Mouse (Mus musculus) kidney, postnatal 0 days (tissue): ENCODE measurements around the gene Fam20c. TPM values are rescaled to one million over a fixed set of nuclear protein-coding genes. Genes with fewer than 3 reads are reported as not detected.
A peak's percentile ranks its signal among the peaks of the same experiment; 100 is the strongest.

Source experiments
- ATAC-seq: fragments of 200-750 bp; cut with Nextera tagmentation; replicated peaks from 2 replicates; pipeline ENCODE4 v1.8.0; 2017; ENCODE audit warnings: low read depth, moderate number of reproducible peaks, moderate TSS enrichment, moderate library complexity; ENCODE audit not compliant: low FRiP score
- DNase-seq: peaks from one replicate; pipeline ENCODE4 v3.0.0-alpha.2; 2016; ENCODE audit warnings: low spot score
- H3K27ac ChIP-seq: fragments of 300-500 bp; sonication (generic); 2 replicates; pipeline ENCODE4 v1.5.1; 2014; ENCODE audit warnings: mild to moderate bottlenecking
- H3K27me3 ChIP-seq: fragments of 300-500 bp; sonication (generic); 2 replicates; pipeline ENCODE4 v1.6.1; 2014; ENCODE audit warnings: low read length, mixed read lengths; ENCODE audit not compliant: insufficient read depth
- H3K36me3 ChIP-seq: fragments of 300-500 bp; sonication (generic); 2 replicates; pipeline ENCODE4 v1.6.1; 2014; ENCODE audit warnings: low read length, mixed read lengths; ENCODE audit not compliant: insufficient read depth
- H3K4me1 ChIP-seq: fragments of 300-500 bp; sonication (generic); replicated peaks from 2 replicates; pipeline ENCODE4 v1.6.1; 2014; ENCODE audit warnings: antibody characterized with exemption, low read length, mixed read lengths; ENCODE audit not compliant: insufficient read depth
- H3K4me2 ChIP-seq: fragments of 300-500 bp; sonication (generic); 2 replicates; pipeline ENCODE4 v1.6.1; 2014; ENCODE audit warnings: mild to moderate bottlenecking, low read length, moderate library complexity, mixed read lengths
- H3K4me3 ChIP-seq: fragments of 300-500 bp; sonication (generic); replicated peaks from 2 replicates; pipeline ENCODE4 v1.5.1; 2014; ENCODE audit warnings: low read depth, low read length
- H3K9ac ChIP-seq: fragments of 300-500 bp; sonication (generic); 2 replicates; pipeline ENCODE4 v1.6.1; 2014; ENCODE audit warnings: low read depth, low read length
- H3K9me3 ChIP-seq: fragments of 300-500 bp; sonication (generic); replicated peaks from 2 replicates; pipeline ENCODE4 v1.6.1; 2016; ENCODE audit warnings: low read length, inconsistent platforms, mixed read lengths
- CTCF ChIP-seq: IDR thresholded peaks from 2 replicates; pipeline ENCODE4 v1.5.1; 2016; ENCODE audit warnings: antibody characterized with exemption, low read depth, mild to moderate bottlenecking, moderate library complexity
- WGBS: fragments of 180-500 bp; shearing (Covaris S2); extraction: QIAGEN DNeasy Blood & Tissue Kit; methylation state at CpG from one replicate; pipeline ENCODE4 v1.1.7; 2014; 5-methylcytosine and 5-hydroxymethylcytosine counted together
- polyA plus RNA-seq: library from polyadenylated mRNA; unstranded; fragments of >200 nt; fragmentation: Nextera tagmentation; extraction: Ambion mirVana; gene quantifications from 2 replicates; pipeline ENCODE4 v1.2.1, GENCODE M21; 2015

The Fam20c gene
- polyA plus RNA-seq, 1 experiment from 2014 or later, result 27.3 TPM

- Histone ChIP-seq H3K36me3 (no peaks in the 10 kb centered on the region), H3K4me2 (peak overlapping the region; percentile 63), H3K9me3 (no peaks in the 10 kb centered on the region), H3K4me3 (peak overlapping the region; percentile 26), H3K27ac (no peak overlapping the region), H3K27me3 (peaks cover 36% of the 10 kb centered on the region), H3K4me1 (peaks cover 5% of the 10 kb centered on the region), H3K9ac (peak overlapping the region; percentile 27; the same call in 1 of the 2 replicates)
- ATAC-seq (no peak), DNase-seq (peak; percentile 22)
- TF ChIP-seq CTCF, result no peak
- WGBS, result 2% methylated on average over 39 of the region's 39 CpGs
Measured at GRCm38 (mm10) chr5:138820717-138821332, 66.5 kb downstream of the Fam20c start.

- H3K36me3 ChIP-seq, result no peaks in the 10 kb centered on the region
- H3K4me3 ChIP-seq, result no peak overlapping the region
- DNase-seq (no peak), ATAC-seq (no peak)
- H3K9me3 ChIP-seq, result no peaks in the 10 kb centered on the region
- H3K4me1 ChIP-seq, result peaks cover 5% of the 10 kb centered on the region
- H3K27me3 ChIP-seq, result peaks cover 26% of the 10 kb centered on the region
- WGBS, result 69% methylated on average over 3 of the region's 3 CpGs
- no peak overlapping the region for H3K27ac ChIP-seq
- TF ChIP-seq CTCF, result no peak
- H3K9ac ChIP-seq, result no peak overlapping the region
- H3K4me2 ChIP-seq, result no peak overlapping the region
Measured at GRCm38 (mm10) chr5:138825090-138825489, 70.8 kb downstream of the Fam20c start.

DNA sequence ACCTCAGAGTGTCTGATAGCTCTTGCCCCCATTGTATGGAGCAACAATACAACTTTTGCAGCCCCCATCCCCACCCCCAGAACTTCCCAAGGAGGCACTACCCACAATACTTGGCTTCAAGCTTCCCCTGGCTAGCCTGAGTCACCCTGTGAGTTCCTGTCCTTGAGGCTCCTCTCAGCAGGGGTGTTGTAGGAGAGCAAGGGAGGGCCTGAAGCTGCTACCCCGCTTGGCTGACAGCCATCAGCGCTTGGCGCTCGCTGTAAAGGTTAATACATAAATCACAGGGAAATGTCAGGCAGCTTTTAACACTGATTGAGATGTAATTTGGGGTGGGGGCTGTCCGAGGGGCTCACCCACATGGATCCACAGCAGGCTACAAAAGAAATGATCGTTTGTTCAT, 79.1 kb downstream of the Fam20c start:
- H3K27me3 ChIP-seq, result no peaks in the 10 kb centered on the region
- H3K27ac ChIP-seq, result no peak overlapping the region
- no peak for TF ChIP-seq CTCF
- H3K4me3 ChIP-seq, result no peak overlapping the region
- DNase-seq (peak; percentile 42), ATAC-seq (peak; percentile 52; the same call in 1 of the 2 replicates)
- H3K36me3 ChIP-seq, result no peaks in the 10 kb centered on the region
- no peak overlapping the region for H3K9ac ChIP-seq
- no peaks in the 10 kb centered on the region for H3K9me3 ChIP-seq
- 8% methylated on average over 6 of the region's 6 CpGs for WGBS
- H3K4me2 ChIP-seq, result no peak overlapping the region
- H3K4me1 ChIP-seq, result peaks cover 6% of the 10 kb centered on the region; the same call in 1 of the 2 replicates

DNA sequence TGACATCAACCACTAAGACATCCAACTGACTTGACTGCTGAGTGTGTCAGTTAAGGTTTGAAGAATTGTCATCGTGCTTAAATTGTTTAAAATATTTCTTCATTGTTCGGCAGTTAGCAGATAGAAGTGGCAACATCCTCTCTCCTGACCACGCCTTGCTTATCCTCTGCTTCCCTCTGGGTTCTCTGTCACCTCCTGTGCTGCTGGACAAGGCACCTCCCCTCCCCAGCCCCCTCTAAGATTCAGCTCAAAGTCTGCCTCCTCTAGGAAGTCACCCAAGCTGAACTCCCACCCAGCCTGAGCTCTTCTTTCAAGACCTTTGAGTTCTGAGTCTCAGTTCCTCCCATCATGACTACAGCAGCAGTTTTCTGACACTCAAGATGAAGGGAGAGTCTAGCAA, 80.6 kb downstream of the Fam20c start:
- 0 out of 2 replicates have a peak, but pooled peaks have one; percentile 29 for ATAC-seq
- H3K4me1 ChIP-seq, result peaks cover 6% of the 10 kb centered on the region; the same call in 1 of the 2 replicates
- no peaks in the 10 kb centered on the region for H3K36me3 ChIP-seq
- no peak for TF ChIP-seq CTCF
- no peaks in the 10 kb centered on the region for H3K9me3 ChIP-seq
- WGBS, result 73% methylated on average over 3 of the region's 3 CpGs
- no peak overlapping the region for H3K27ac ChIP-seq
- no peak overlapping the region for H3K9ac ChIP-seq
- peak; percentile 40 for DNase-seq
- H3K4me2 ChIP-seq, result no peak overlapping the region
- no peak overlapping the region for H3K4me3 ChIP-seq
- H3K27me3 ChIP-seq, result no peaks in the 10 kb centered on the region

GRCm38 (mm10) chr5:138840981-138841380, 86.7 kb downstream of the Fam20c start:
- H3K9me3 ChIP-seq, result no peaks in the 10 kb centered on the region; the same call in 1 of the 2 replicates
- no peak for ATAC-seq
- no peak overlapping the region for H3K27ac ChIP-seq
- H3K4me3 ChIP-seq, result no peak overlapping the region
- H3K27me3 ChIP-seq, result no peaks in the 10 kb centered on the region
- no peak for TF ChIP-seq CTCF
- DNase-seq, result no peak
- H3K36me3 ChIP-seq, result no peaks in the 10 kb centered on the region
- H3K4me2 ChIP-seq, result no peak overlapping the region
- H3K4me1 ChIP-seq, result no peaks in the 10 kb centered on the region
- WGBS, result 95% methylated on average over 4 of the region's 4 CpGs
- no peak overlapping the region for H3K9ac ChIP-seq

DNA sequence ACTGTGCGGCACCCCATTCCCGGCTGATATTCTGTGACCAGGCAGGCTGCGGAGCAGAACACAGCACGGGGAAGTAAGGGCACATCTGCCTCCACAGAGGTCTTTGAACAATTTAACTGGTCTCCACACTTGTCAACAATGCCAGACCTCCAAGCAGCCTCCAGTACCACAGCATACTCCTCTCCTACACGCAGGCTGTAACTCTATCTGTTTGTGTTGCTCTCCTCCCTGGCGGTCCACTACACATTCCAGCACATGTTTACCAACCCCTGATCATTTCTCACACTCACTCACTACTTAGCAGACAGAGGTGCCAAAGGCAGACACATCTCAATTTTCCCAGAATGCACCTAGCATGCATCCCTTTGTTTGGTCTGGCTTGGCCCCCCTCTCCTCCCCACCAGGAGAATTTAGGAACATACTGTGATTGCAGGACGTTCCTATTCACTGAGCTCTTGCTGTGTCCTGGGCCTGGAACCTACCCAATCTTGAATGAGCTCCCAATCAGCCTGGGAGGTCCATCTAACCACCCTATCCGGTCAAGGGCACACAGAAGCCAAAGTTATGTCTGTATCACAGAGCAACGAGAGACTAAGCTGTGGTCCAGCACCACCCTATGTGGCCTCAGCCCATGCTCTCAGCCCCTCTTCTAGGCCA, 89.0 kb downstream of the Fam20c start:
- no peak for TF ChIP-seq CTCF
- Histone ChIP-seq H3K9ac (no peak overlapping the region), H3K27ac (peak overlapping the region; percentile 54; the same call in 1 of the 2 replicates), H3K36me3 (no peaks in the 10 kb centered on the region), H3K9me3 (no peaks in the 10 kb centered on the region; the same call in 1 of the 2 replicates), H3K4me2 (no peak overlapping the region), H3K4me3 (no peak overlapping the region), H3K27me3 (no peaks in the 10 kb centered on the region), H3K4me1 (no peaks in the 10 kb centered on the region)
- peak; percentile 70 for DNase-seq
- ATAC-seq, result peak; percentile 41; the same call in 1 of the 2 replicates
- 42% methylated on average over 9 of the region's 9 CpGs for WGBS
